Mouse (Mus musculus) liver, postnatal 0 days (tissue): ENCODE data around the gene Ikzf3. TPM values are rescaled to one million over a fixed set of nuclear protein-coding genes. Genes with fewer than 3 reads are reported as not detected.

Experiments used
- ATAC-seq: fragments of 200-750 bp; cut with Nextera tagmentation; 2 replicates; pipeline ENCODE4 v1.8.0; 2017; ENCODE audit warnings: mild to moderate bottlenecking, moderate library complexity
- DNase-seq: peaks from one replicate; pipeline ENCODE4 v3.0.0-alpha.2; 2016
- H3K27ac ChIP-seq: fragments of 300-500 bp; sonication (generic); 2 replicates; pipeline ENCODE4 v1.5.1; 2014; ENCODE audit warnings: antibody characterized with exemption, moderate library complexity, mild to moderate bottlenecking, low read depth
- H3K27me3 ChIP-seq: fragments of 300-500 bp; sonication (generic); 2 replicates; pipeline ENCODE4 v1.6.1; 2014; ENCODE audit warnings: low read length, control low read depth, mixed read lengths; ENCODE audit not compliant: insufficient read depth
- H3K36me3 ChIP-seq: fragments of 300-500 bp; sonication (generic); replicated peaks from 2 replicates; pipeline ENCODE4 v1.6.1; 2014; ENCODE audit warnings: mild to moderate bottlenecking, control low read depth, low read length, moderate library complexity, mixed read lengths; ENCODE audit not compliant: insufficient read depth
- H3K4me1 ChIP-seq: fragments of 300-500 bp; sonication (generic); 2 replicates; pipeline ENCODE4 v1.6.1; 2014; ENCODE audit warnings: antibody characterized with exemption, mild to moderate bottlenecking, control low read depth; ENCODE audit not compliant: insufficient read depth
- H3K4me2 ChIP-seq: fragments of 300-500 bp; sonication (generic); 2 replicates; pipeline ENCODE4 v1.6.1; 2014; ENCODE audit warnings: low read depth, mild to moderate bottlenecking, low read length, moderate library complexity, mixed read lengths
- H3K4me3 ChIP-seq: fragments of 300-500 bp; sonication (generic); 2 replicates; pipeline ENCODE4 v1.5.1; 2014; ENCODE audit warnings: low read depth, low read length
- H3K9ac ChIP-seq: fragments of 300-500 bp; sonication (generic); replicated peaks from 2 replicates; pipeline ENCODE4 v1.6.1; 2014; ENCODE audit warnings: mild to moderate bottlenecking, moderate library complexity
- H3K9me3 ChIP-seq: fragments of 300-500 bp; sonication (generic); 2 replicates; pipeline ENCODE4 v1.6.1; 2016; ENCODE audit warnings: mild to moderate bottlenecking, control low read depth, low read length, mixed read lengths
- CTCF ChIP-seq: sonication (generic); IDR thresholded peaks from 2 replicates; pipeline ENCODE4 v1.5.1; 2016; ENCODE audit warnings: antibody characterized with exemption, low read depth
- EP300 ChIP-seq: IDR thresholded peaks from 2 replicates; pipeline ENCODE4 v1.6.1; 2016; ENCODE audit warnings: antibody characterized with exemption, low read depth, mild to moderate bottlenecking
- WGBS: fragments of 180-500 bp; shearing (Covaris S2); extraction: QIAGEN DNeasy Blood & Tissue Kit; methylation state at CpG from one replicate; pipeline ENCODE4 v1.1.7; 2014; ENCODE audit not compliant: insufficient replicate concordance; 5-methylcytosine and 5-hydroxymethylcytosine counted together
- polyA plus RNA-seq: library from polyadenylated mRNA; unstranded; fragments of >200 nt; fragmentation: Nextera tagmentation; extraction: Ambion mirVana; gene quantifications from 2 replicates; pipeline ENCODE4 v1.2.1, GENCODE M21; 2015

The Ikzf3 gene
- polyA plus RNA-seq, 1 experiment from 2014 or later, result 1.3 TPM

GRCm38 (mm10) chr11:98488540-98489234, 57.1 kb downstream of the Ikzf3 start:
- Histone ChIP-seq H3K4me2 (no peak overlapping the region), H3K27ac (no peak overlapping the region), H3K9me3 (no peaks in the 10 kb centered on the region), H3K9ac (no peak overlapping the region), H3K4me3 (no peak overlapping the region), H3K4me1 (peaks cover 2% of the 10 kb centered on the region; the same call in 1 of the 2 replicates), H3K36me3 (no peaks in the 10 kb centered on the region), H3K27me3 (no peaks in the 10 kb centered on the region)
- DNase-seq, result no peak
- WGBS, result 80% methylated on average over 20 of the region's 20 CpGs
- no peak for TF ChIP-seq EP300
- TF ChIP-seq CTCF, result no peak
- ATAC-seq, result no peak

- Histone ChIP-seq H3K36me3 (no peaks in the 10 kb centered on the region), H3K27me3 (no peaks in the 10 kb centered on the region), H3K4me3 (no peak overlapping the region), H3K4me2 (no peak overlapping the region), H3K27ac (no peak overlapping the region), H3K9ac (no peak overlapping the region), H3K4me1 (peaks cover 2% of the 10 kb centered on the region; the same call in 1 of the 2 replicates), H3K9me3 (no peaks in the 10 kb centered on the region)
- TF ChIP-seq EP300 (no peak), CTCF (no peak)
- no peak for DNase-seq
- 66% methylated on average over 5 of the region's 5 CpGs for WGBS
- no peak for ATAC-seq
Observed at GRCm38 (mm10) chr11:98487526-98488040, 58.2 kb downstream of the Ikzf3 start.

DNA sequence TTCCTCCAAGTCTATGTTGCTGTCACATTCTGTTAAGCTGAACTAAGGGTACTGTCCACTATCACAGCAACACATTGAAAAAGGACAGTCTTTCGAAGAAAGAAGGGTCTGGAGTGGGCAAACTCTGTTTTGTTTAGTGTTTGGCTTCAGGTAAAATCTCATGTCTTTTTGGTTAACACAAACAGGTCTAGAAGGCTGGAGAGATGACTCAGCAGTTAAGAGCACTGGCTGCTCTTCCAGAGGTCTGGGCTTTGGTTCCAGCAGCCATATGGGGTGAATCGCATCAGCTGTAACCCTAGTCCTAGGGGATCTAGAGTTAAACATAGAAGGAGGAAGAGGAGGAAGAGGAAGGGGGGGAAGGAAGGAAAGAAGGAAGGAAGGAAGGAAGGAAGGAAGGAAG, 60.1 kb downstream of the Ikzf3 start:
- ATAC-seq (no peak), DNase-seq (no peak)
- no peak overlapping the region for H3K4me2 ChIP-seq
- H3K9me3 ChIP-seq, result no peaks in the 10 kb centered on the region
- no peaks in the 10 kb centered on the region for H3K36me3 ChIP-seq
- no peak overlapping the region for H3K27ac ChIP-seq
- TF ChIP-seq EP300, result no peak
- no peak for TF ChIP-seq CTCF
- H3K27me3 ChIP-seq, result no peaks in the 10 kb centered on the region
- H3K4me3 ChIP-seq, result no peak overlapping the region
- no peak overlapping the region for H3K9ac ChIP-seq
- peaks cover under 1% of the 10 kb centered on the region; the same call in 1 of the 2 replicates for H3K4me1 ChIP-seq
- WGBS, result 74% methylated on average over 2 of the region's 2 CpGs

DNA sequence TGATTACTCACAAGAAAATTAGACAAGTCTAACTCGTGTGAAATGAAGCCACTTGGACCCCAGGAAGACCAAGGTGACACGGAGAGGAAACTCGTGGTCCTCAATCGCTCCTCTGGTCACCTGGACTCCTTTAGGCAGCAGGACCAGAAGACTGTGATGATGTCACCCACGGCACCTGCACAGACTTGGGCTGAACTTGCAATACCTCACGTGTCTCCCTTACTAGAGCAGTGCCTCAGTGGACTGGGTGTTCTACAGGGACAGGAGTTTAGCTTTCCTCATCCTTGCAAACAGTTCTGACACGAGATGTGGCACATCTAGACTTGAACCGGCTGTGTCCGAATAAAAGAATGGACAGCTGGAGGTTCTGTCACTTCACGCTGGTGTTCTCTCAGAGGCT, 63.8 kb downstream of the Ikzf3 start:
- Histone ChIP-seq H3K4me3 (no peak overlapping the region), H3K9me3 (no peaks in the 10 kb centered on the region), H3K4me1 (0 out of 2 replicates have a peak, but pooled peaks cover 2% of the 10 kb centered on the region), H3K9ac (no peak overlapping the region), H3K27me3 (no peaks in the 10 kb centered on the region), H3K27ac (no peak overlapping the region), H3K36me3 (no peaks in the 10 kb centered on the region), H3K4me2 (no peak overlapping the region)
- TF ChIP-seq CTCF (no peak), EP300 (no peak)
- 68% methylated on average over 10 of the region's 10 CpGs for WGBS
- ATAC-seq, result no peak
- DNase-seq, result no peak

GRCm38 (mm10) chr11:98481231-98481630, 64.6 kb downstream of the Ikzf3 start:
- no peak overlapping the region for H3K4me2 ChIP-seq
- no peak for TF ChIP-seq EP300
- no peak for TF ChIP-seq CTCF
- no peaks in the 10 kb centered on the region for H3K27me3 ChIP-seq
- no peak overlapping the region for H3K9ac ChIP-seq
- H3K36me3 ChIP-seq, result no peaks in the 10 kb centered on the region
- DNase-seq (no peak), ATAC-seq (no peak)
- 0 out of 2 replicates have a peak, but pooled peaks cover 2% of the 10 kb centered on the region for H3K4me1 ChIP-seq
- no peak overlapping the region for H3K4me3 ChIP-seq
- H3K9me3 ChIP-seq, result no peaks in the 10 kb centered on the region
- 39% methylated on average over 6 of the region's 6 CpGs for WGBS
- H3K27ac ChIP-seq, result no peak overlapping the region

DNA sequence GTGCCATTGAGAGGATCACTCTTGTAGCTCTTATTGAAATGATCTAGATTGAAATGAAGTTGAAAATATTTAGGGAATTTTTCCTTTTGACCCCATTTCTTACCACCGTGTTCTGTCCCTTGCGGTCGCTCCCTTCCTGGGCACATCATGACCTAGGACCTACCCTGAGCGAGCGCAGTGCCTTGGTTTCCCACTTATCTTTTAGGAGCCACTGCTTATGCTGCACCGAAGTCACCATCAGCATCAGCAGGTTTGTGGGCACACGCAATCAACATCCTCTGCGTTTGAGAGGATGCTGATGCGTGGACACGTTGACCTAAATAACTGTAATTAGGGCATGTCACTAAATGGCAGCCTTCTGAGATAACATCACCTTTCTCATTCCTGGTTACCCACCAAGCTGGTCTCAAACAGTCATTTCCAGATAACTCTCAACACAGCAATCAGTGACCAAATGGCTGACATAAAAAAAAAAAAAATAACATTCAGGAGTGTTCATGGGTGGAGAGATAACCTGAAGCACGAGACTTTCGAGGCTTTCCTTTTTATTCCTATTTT, 65.8 kb downstream of the Ikzf3 start:
- Histone ChIP-seq H3K9me3 (no peaks in the 10 kb centered on the region), H3K4me3 (no peak overlapping the region), H3K36me3 (no peaks in the 10 kb centered on the region), H3K9ac (no peak overlapping the region), H3K4me2 (no peak overlapping the region), H3K27ac (no peak overlapping the region), H3K4me1 (0 out of 2 replicates have a peak, but pooled peaks cover 2% of the 10 kb centered on the region), H3K27me3 (no peaks in the 10 kb centered on the region)
- WGBS, result 72% methylated on average over 12 of the region's 12 CpGs
- DNase-seq (no peak), ATAC-seq (no peak)
- TF ChIP-seq EP300, result no peak
- TF ChIP-seq CTCF, result no peak
